Mouse (Mus musculus) kidney, adult 8-10 months (tissue): ENCODE results near the gene Tbc1d22a.
"Not testable (repeated sequence)": the region's sequence is repeated elsewhere in the genome, so short reads cannot be mapped to it uniquely, and the experiment has no call there.

Source experiments
- DNase-seq, 2 experiments: peaks; one replicate each; pipeline ENCODE4 v3.0.0; 2022

The Tbc1d22a gene

GRCm38 (mm10) chr15:86213753-86214548 lies at the start of gene Tbc1d22a:
Tbc1d22a (plus strand) TSS chr15:86214459.
- DNase-seq, result peak; percentile 87 to 90

GRCm38 (mm10) chr15:86164718-86165345 lies 49.4 kb upstream of the Tbc1d22a start:
- no peak for DNase-seq

DNA sequence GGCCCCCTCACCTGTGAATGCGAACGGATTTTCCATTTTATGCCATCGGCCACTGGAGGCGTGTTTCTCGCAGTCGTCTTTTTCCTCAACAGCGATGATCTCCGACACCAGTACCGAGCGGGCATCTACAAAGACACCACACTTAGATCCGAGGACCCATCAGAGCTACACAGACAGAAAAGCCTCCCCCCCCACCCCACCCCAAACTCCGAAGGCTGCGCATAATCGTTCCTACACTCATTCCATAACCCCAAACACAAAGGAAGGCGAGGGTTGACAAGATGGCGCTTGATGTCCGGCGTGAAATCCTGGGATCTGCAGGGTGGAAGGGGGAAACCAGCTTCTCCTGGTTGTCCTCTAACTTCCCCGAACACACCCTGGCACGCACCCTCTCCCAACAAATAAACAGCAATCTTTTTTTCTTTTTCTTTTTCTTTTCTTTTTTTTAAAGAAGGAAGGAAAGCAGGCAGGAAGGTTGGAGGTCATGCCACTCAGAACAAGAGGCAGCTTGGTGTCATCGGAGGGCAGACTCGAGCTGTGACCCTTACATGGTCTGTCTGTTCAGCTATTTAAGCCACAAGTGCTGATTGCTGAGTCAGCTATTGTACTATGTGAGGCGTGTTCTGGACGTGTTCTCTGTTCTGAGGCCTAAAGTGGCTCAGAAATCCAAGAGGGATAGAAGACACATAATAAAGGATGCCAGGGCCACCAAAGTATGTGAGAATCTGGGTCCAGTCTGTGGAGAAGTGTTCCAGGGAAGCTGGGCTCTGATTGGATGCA lies 48.3 kb upstream of the Tbc1d22a start:
- no peak for DNase-seq

GRCm38 (mm10) chr15:86167032-86167655 lies 47.1 kb upstream of the Tbc1d22a start:
- no peak for DNase-seq

DNA sequence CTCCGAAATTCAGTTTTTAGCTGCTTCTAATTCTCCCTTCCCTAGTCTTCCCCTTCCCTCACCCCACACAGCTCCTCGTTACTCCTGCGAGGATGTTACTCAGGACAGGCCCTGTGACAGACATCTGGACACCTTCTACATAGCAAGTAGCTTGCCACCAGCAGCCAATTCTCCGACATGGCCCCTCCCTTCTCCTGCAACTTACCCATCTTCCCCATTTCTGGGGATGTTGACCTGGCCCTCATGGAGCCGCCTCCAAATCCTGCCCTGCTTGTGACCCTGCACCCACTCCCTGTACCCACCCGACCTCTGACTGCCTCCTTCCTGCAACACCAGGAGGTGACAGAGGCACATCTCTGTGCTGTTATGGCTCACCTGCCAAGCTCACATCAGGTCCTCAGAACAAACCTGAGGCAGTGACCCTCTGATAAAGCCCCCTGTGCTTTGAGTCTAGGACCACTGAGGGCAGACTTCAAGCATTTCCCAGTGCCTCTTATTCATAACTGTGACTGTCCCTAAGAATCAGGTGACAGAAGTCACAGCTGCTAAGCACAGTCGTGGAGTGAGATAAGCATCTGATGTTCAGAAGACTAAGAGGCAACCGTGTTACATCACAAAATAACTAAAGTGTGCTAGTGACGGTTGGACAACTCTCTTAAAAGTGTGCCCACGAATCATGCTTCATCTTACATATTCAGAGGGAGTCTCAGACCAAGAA lies 46.3 kb upstream of the Tbc1d22a start:
- DNase-seq, result no peak

GRCm38 (mm10) chr15:86168505-86168867 lies 45.8 kb upstream of the Tbc1d22a start:
- DNase-seq, result no peak

- no peak for DNase-seq
These were observed 45.1 kb upstream of the Tbc1d22a start for GRCm38 (mm10) chr15:86168941-86169816.

GRCm38 (mm10) chr15:86169817-86170110 lies 44.5 kb upstream of the Tbc1d22a start:
- no peak for DNase-seq

DNA sequence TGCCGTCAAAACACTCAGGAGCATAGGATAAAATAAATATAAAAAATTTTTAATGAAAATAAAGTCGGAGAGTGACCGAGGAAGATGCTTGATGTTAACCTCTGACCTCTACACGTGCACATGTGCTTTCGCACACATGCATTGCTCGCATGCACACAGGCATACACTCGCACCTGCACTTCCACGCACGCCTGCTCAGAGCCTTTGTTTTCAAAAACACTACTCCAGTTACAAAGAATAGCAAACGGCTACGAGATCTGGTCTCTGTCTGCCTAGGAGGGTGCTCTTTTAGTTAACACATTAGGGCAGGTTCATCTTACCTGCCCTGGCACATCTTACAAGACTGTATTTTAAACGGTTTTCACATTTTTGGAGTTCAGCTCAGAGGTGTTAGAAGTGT lies 42.9 kb upstream of the Tbc1d22a start:
- DNase-seq, result no peak

- no peak for DNase-seq
These were observed 42.1 kb upstream of the Tbc1d22a start for GRCm38 (mm10) chr15:86172124-86172523.

DNA sequence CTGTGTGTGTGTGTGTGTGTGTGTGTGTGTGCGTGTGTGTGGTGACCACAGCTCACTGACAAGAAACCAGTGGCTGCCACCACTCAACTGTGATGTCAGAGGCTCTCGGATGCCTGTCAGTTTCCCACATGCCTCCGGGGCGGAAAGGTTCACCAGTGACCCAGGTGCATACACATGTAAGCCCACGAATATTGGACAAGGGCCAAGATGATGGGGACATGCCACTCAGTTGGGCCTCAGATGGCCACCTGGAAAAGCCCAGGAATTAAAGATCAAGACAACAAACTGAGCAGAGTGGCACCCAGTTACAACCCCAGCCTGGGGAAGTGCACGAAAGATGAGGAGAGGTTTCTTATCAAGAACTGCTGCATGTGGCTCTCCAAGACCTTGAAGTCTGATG lies 41.7 kb upstream of the Tbc1d22a start:
- DNase-seq, result no peak

- DNase-seq, result peak in 1 of 2 experiments; percentile 60
These were observed 40.9 kb upstream of the Tbc1d22a start for GRCm38 (mm10) chr15:86173136-86173985.

DNA sequence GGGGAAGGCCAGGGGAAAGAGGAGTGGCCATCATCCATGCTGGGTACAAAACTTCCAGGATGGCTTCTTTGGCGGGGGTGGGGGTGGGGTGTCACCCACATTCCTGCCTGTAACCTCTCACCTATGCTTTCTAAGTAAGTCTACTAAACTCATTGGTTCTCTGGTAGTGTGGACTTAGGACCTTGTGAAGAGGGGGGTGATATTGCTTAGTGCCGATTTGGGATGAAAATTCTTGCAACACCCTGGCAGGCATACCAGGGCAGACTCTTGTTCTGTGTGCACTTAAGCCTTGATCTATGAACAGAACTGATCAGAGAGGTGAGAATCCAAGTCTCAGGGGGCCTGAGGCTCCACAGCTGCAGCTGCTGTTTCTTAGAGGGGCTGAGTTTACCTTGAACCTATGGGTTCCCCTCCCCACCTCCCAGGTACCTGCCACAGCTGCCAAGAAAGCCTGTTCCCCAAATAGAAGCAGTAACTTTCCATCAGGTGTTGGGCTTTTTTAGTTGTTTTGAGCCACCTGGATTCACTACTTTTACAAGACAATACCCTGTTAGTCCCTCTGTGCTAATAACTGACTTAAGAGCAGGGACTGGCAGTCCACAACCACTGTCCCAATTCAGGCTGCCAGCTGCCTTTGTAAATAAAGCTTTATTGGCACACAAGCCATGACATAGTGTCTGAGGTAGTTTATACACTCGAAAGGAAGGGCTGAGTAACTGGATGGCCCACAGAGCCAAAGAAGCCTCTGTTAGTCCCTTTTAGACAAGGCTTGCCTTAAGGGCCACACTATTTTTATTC lies 38.8 kb upstream of the Tbc1d22a start:
- DNase-seq, result no peak

DNA sequence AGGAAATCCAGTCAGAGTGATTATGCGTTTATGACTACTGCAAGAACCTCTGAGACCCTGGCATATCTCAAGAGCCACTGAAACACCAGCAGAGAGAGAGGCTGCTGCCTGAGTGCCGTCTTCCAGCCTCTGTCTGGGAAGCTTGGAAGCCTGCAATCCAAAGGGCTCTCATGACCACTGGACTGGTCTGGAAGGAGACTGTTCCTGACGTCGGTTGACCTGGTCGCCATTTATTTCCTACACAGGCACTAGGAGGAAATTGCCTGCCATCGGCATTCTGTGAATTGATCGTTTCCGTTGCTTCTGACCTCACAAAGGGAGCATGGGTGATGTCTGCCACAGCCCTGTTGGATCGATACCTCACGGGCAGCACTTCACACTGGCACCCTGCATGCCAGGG lies 38.1 kb upstream of the Tbc1d22a start:
- no peak for DNase-seq

- no peak for DNase-seq
These were observed 37.2 kb upstream of the Tbc1d22a start for GRCm38 (mm10) chr15:86176771-86177702.

DNA sequence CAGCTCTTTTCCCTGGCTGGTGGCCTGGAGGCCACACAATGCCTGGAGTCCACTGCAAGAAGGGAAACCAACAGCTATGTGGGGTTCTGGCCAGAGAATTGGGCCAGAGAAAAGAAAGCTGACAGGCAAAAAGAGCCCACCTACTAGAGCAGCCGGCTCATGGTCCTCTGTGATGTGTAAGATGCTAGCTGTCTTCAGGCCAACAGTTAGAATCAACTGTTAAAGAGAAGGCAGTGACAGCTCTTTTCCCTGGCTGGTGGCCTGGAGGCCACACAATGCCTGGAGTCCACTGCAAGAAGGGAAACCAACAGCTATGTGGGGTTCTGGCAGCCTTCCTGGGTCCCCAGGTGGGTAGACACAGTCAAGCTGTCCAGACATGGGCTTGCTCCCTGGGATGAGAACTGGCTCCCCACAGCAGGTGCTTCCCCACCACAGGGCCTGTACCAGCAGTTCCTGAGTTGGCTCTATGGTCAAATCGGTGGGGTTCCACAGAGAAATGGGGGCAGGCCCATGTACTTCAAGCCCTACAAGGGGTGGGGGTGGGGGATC lies 36.5 kb upstream of the Tbc1d22a start:
- DNase-seq, result not testable (repeated sequence)

GRCm38 (mm10) chr15:86178594-86178993 lies 35.7 kb upstream of the Tbc1d22a start:
- no peak for DNase-seq

GRCm38 (mm10) chr15:86180427-86180826 lies 33.8 kb upstream of the Tbc1d22a start:
- no peak for DNase-seq
